Mouse (Mus musculus) olfactory bulb, adult 2 months (tissue): ENCODE measurements around the gene Megf11.

ENCODE experiments used
- CTCF ChIP-seq: fragments of 200-500 bp; IDR thresholded peaks from 2 replicates; pipeline ENCODE4 v1.5.1; 2012; ENCODE audit warnings: low read depth, mild to moderate bottlenecking, low read length, moderate library complexity; ENCODE audit not compliant: insufficient read depth
- POLR2A ChIP-seq: fragments of 200-500 bp; IDR thresholded peaks from 2 replicates; pipeline ENCODE4 v1.6.1; 2012; ENCODE audit warnings: mild to moderate bottlenecking, low read depth, low read length, moderate library complexity; ENCODE audit not compliant: insufficient read depth

GRCm38 (mm10) chr9:64454196-64454595 is 68.8 kb downstream of the Megf11 start:
- TF ChIP-seq CTCF: no peak
- no peak for TF ChIP-seq POLR2A
